Mouse (Mus musculus) lung, postnatal 0 days (tissue): ENCODE data around the gene Dmd. TPM values are rescaled to one million over a fixed set of nuclear protein-coding genes. Genes with fewer than 3 reads are reported as not detected.

Experiments used
- ATAC-seq: fragments of 200-750 bp; cut with Nextera tagmentation; 2 replicates; pipeline ENCODE4 v1.8.0; 2017; ENCODE audit warnings: moderate library complexity
- DNase-seq: peaks from one replicate; pipeline ENCODE4 v3.0.0-alpha.2; 2016; ENCODE audit warnings: low spot score
- H3K27ac ChIP-seq: fragments of 300-500 bp; sonication (generic); 2 replicates; pipeline ENCODE4 v1.5.1; 2014; ENCODE audit warnings: antibody characterized with exemption, mild to moderate bottlenecking, low read length, mixed read lengths
- H3K27me3 ChIP-seq: fragments of 300-500 bp; sonication (generic); replicated peaks from 2 replicates; pipeline ENCODE4 v1.6.1; 2014; ENCODE audit warnings: low read length, mixed read lengths; ENCODE audit not compliant: insufficient read depth
- H3K36me3 ChIP-seq: fragments of 300-500 bp; sonication (generic); 2 replicates; pipeline ENCODE4 v1.6.1; 2014; ENCODE audit warnings: low read length, mixed read lengths; ENCODE audit not compliant: insufficient read depth
- H3K4me1 ChIP-seq: fragments of 300-500 bp; sonication (generic); 2 replicates; pipeline ENCODE4 v1.6.1; 2014; ENCODE audit warnings: antibody characterized with exemption, low read depth, low read length, mixed read lengths; ENCODE audit not compliant: insufficient read depth
- H3K4me2 ChIP-seq: fragments of 300-500 bp; sonication (generic); replicated peaks from 2 replicates; pipeline ENCODE4 v1.6.1; 2014; ENCODE audit warnings: low read depth, mild to moderate bottlenecking, low read length, moderate library complexity, mixed read lengths
- H3K4me3 ChIP-seq: fragments of 300-500 bp; sonication (generic); 2 replicates; pipeline ENCODE4 v1.5.1; 2014; ENCODE audit warnings: low read depth, low read length
- H3K9ac ChIP-seq: fragments of 300-500 bp; sonication (generic); replicated peaks from 2 replicates; pipeline ENCODE4 v1.6.1; 2014; ENCODE audit warnings: low read depth, mild to moderate bottlenecking
- H3K9me3 ChIP-seq: fragments of 300-500 bp; sonication (generic); 2 replicates; pipeline ENCODE4 v1.6.1; 2016; ENCODE audit warnings: low read length, mixed read lengths
- CTCF ChIP-seq: IDR thresholded peaks from 2 replicates; pipeline ENCODE4 v1.5.1; 2016; ENCODE audit warnings: antibody characterized with exemption, mild to moderate bottlenecking
- EP300 ChIP-seq: IDR thresholded peaks from 2 replicates; pipeline ENCODE4 v1.6.1; 2016; ENCODE audit warnings: antibody characterized with exemption, mild to moderate bottlenecking, control low read depth
- WGBS: fragments of 180-500 bp; shearing (Covaris S2); extraction: QIAGEN DNeasy Blood & Tissue Kit; methylation state at CpG from one replicate; pipeline ENCODE4 v1.1.7; 2014; 5-methylcytosine and 5-hydroxymethylcytosine counted together
- polyA plus RNA-seq: library from polyadenylated mRNA; unstranded; fragments of >200 nt; fragmentation: Nextera tagmentation; extraction: Ambion mirVana; gene quantifications from 2 replicates; pipeline ENCODE4 v1.2.1, GENCODE M21; 2015

Dmd gene
- 15.8 and 19.4 TPM in 2 replicates for polyA plus RNA-seq

DNA sequence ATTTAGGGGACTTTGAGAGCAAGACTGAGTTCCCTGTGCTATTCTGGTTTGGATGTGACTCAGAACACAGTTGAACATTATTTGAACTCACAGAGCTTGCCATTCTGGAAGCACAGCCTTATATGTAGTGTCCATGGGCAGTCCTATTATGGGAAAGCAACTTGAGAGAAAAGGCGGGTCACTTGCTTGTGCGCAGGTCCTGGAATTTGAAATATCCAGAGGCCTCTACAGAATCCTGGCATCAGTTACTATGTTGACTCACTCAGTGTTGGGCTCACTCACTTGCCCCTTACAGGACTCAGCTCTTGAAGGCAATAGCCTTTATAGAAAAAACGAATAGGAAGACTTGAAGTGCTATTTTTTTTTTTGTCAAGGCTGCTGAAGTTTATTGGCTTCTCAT lies at the start of gene Dmd:
Dmd (plus strand) TSS at position 241 of the 400 bp plus-strand sequence.
- H3K27ac ChIP-seq, result no peak within 1 kb of the TSS
- 37% methylated on average over 3 of the region's 3 CpGs for WGBS
- ATAC-seq (peak; percentile 44; the same call in 1 of the 2 replicates), DNase-seq (peak; percentile 6)
- no peak within 1 kb of the TSS for H3K4me3 ChIP-seq
- no peaks in the 10 kb centered on the region for H3K27me3 ChIP-seq
- H3K4me1 ChIP-seq, result no peaks in the 10 kb centered on the region
- TF ChIP-seq EP300 (no peak), CTCF (no peak)
- H3K9ac ChIP-seq, result no peak within 1 kb of the TSS
- no peaks in the 10 kb centered on the region for H3K9me3 ChIP-seq
- H3K4me2 ChIP-seq, result no peak within 1 kb of the TSS
- H3K36me3 ChIP-seq, result no peaks in the 10 kb centered on the region

GRCm38 (mm10) chrX:82901515-82901914 lies 47.2 kb upstream of the Dmd start:
- DNase-seq (no peak), ATAC-seq (no peak)
- TF ChIP-seq CTCF, result no peak
- no peak for TF ChIP-seq EP300
- no peak overlapping the region for H3K27ac ChIP-seq
- H3K4me1 ChIP-seq, result no peaks in the 10 kb centered on the region
- no peak overlapping the region for H3K4me2 ChIP-seq
- H3K9me3 ChIP-seq, result no peaks in the 10 kb centered on the region
- H3K27me3 ChIP-seq, result no peaks in the 10 kb centered on the region
- no peaks in the 10 kb centered on the region for H3K36me3 ChIP-seq
- no peak overlapping the region for H3K9ac ChIP-seq
- H3K4me3 ChIP-seq, result no peak overlapping the region

DNA sequence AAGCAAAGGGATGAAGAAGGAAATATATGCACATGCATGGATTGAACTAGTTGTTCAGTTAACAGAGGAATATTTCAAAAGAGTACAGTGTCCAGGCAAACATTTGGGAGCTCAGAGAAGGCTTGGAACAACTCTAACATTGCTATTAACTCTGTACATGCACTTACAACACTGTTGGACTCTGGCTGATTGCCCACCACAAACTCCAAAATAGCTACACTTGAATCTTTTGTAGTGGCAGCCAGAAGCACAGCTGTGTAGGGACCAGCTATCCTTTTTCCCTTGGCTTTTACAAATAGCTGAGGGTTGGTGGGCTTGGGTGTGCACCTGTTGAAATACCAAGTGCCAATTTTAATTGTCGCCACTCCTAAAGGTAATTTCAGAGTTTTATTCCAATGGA lies 39.0 kb downstream of the Dmd start:
- H3K27me3 ChIP-seq, result no peaks in the 10 kb centered on the region
- no peak overlapping the region for H3K9ac ChIP-seq
- DNase-seq, result no peak
- no peaks in the 10 kb centered on the region for H3K4me1 ChIP-seq
- no peak overlapping the region for H3K27ac ChIP-seq
- no peak for ATAC-seq
- no peaks in the 10 kb centered on the region for H3K36me3 ChIP-seq
- no peak overlapping the region for H3K4me2 ChIP-seq
- WGBS, result 92% methylated on average over 1 of the region's 1 CpGs
- no peak for TF ChIP-seq CTCF
- no peaks in the 10 kb centered on the region for H3K9me3 ChIP-seq
- no peak overlapping the region for H3K4me3 ChIP-seq

GRCm38 (mm10) chrX:83050190-83050589 lies 101.5 kb downstream of the Dmd start:
- Histone ChIP-seq H3K27me3 (no peaks in the 10 kb centered on the region), H3K36me3 (no peaks in the 10 kb centered on the region), H3K9me3 (no peaks in the 10 kb centered on the region), H3K4me3 (no peak overlapping the region), H3K4me1 (no peaks in the 10 kb centered on the region), H3K4me2 (no peak overlapping the region), H3K9ac (no peak overlapping the region), H3K27ac (no peak overlapping the region)
- no peak for ATAC-seq
- no peak for DNase-seq
- 58% methylated on average over 1 of the region's 1 CpGs for WGBS
- no peak for TF ChIP-seq EP300
- TF ChIP-seq CTCF, result no peak

DNA sequence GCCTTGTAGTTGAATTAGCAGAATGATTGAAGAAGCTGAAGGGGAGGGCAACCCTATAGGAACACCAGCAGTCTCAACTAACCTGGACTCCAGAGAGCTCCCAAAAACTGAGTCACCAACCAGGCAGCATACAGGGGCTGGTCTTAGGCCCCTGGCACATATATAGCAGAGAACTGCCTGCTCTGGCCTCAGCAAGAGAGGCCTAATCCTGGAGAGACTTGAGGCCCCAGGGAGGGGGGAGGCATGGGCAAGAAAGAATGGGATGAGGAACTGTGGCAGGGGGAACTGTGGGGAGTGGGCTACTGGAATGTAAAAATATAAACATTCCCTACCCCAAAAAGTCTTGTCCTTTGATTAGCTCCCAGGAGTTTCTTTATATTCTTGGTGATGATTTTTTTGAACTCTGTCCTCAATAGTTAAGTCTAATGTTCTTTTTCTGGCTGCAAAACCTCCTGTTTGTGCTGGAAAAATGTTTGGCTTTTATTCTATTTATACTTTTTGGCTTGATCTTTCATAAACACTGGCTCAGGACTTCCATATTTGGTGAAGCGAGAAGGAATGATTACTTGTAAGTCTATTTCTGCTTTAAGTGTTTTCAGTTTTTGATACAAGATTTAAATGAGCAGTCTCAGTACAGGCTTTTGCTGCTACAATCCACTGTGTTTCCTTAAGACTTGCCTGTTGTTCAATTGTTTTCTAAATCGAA lies 167.7 kb downstream of the Dmd start:
- Histone ChIP-seq H3K27ac (0 out of 2 replicates have a peak overlapping the region, but pooled peaks have one; percentile 43), H3K4me1 (no peaks in the 10 kb centered on the region), H3K36me3 (no peaks in the 10 kb centered on the region), H3K9ac (no peak overlapping the region), H3K4me2 (no peak overlapping the region), H3K9me3 (no peaks in the 10 kb centered on the region), H3K27me3 (no peaks in the 10 kb centered on the region), H3K4me3 (no peak overlapping the region)
- DNase-seq (peak; percentile 59), ATAC-seq (peak; percentile 46; the same call in 1 of the 2 replicates)
- TF ChIP-seq EP300, result 0 out of 2 replicates have a peak, but pooled peaks have one; percentile 13
- TF ChIP-seq CTCF, result no peak
- WGBS, result 37% methylated on average over 2 of the region's 2 CpGs

- WGBS, result 48% methylated on average over 2 of the region's 2 CpGs
- no peak overlapping the region for H3K27ac ChIP-seq
- no peaks in the 10 kb centered on the region for H3K4me1 ChIP-seq
- H3K9me3 ChIP-seq, result no peaks in the 10 kb centered on the region
- DNase-seq (no peak), ATAC-seq (no peak)
- H3K36me3 ChIP-seq, result no peaks in the 10 kb centered on the region
- H3K9ac ChIP-seq, result no peak overlapping the region
- no peaks in the 10 kb centered on the region for H3K27me3 ChIP-seq
- TF ChIP-seq CTCF (no peak), EP300 (no peak)
- no peak overlapping the region for H3K4me2 ChIP-seq
- no peak overlapping the region for H3K4me3 ChIP-seq
These were observed 168.5 kb downstream of the Dmd start for GRCm38 (mm10) chrX:83117198-83117597.
